Mouse (Mus musculus) intestine, postnatal 0 days (tissue): ENCODE data around the gene Pmm2. TPM values are rescaled to one million over a fixed set of nuclear protein-coding genes. Genes with fewer than 3 reads are reported as not detected.

Source experiments
- ATAC-seq: fragments of 200-750 bp; cut with Nextera tagmentation; 2 replicates; pipeline ENCODE4 v1.8.0; 2017; ENCODE audit warnings: mild to moderate bottlenecking, moderate TSS enrichment, moderate library complexity
- H3K27ac ChIP-seq: fragments of 300-500 bp; sonication (generic); 2 replicates; pipeline ENCODE4 v1.5.1; 2014; ENCODE audit warnings: mild to moderate bottlenecking, low read depth, low read length, moderate library complexity
- H3K27me3 ChIP-seq: fragments of 300-500 bp; sonication (generic); replicated peaks from 2 replicates; pipeline ENCODE4 v1.6.1; 2014; ENCODE audit warnings: low read length, mixed read lengths; ENCODE audit not compliant: control insufficient read depth, insufficient read depth
- H3K36me3 ChIP-seq: fragments of 300-500 bp; sonication (generic); 2 replicates; pipeline ENCODE4 v1.6.1; 2014; ENCODE audit warnings: mild to moderate bottlenecking, moderate library complexity; ENCODE audit not compliant: control insufficient read depth, insufficient read depth
- H3K4me1 ChIP-seq: fragments of 300-500 bp; sonication (generic); replicated peaks from 2 replicates; pipeline ENCODE4 v1.6.1; 2014; ENCODE audit warnings: antibody characterized with exemption, low read length, mixed read lengths; ENCODE audit not compliant: control insufficient read depth, insufficient read depth
- H3K4me2 ChIP-seq: fragments of 300-500 bp; sonication (generic); replicated peaks from 2 replicates; pipeline ENCODE4 v1.6.1; 2014; ENCODE audit warnings: low read depth, mild to moderate bottlenecking, moderate library complexity
- H3K4me3 ChIP-seq: fragments of 300-500 bp; sonication (generic); 2 replicates; pipeline ENCODE4 v1.5.1; 2014; ENCODE audit warnings: low read depth, low read length
- H3K9ac ChIP-seq: fragments of 300-500 bp; sonication (generic); 2 replicates; pipeline ENCODE4 v1.6.1; 2014; ENCODE audit warnings: mild to moderate bottlenecking, low read depth, low read length
- H3K9me3 ChIP-seq: fragments of 300-500 bp; sonication (generic); 2 replicates; pipeline ENCODE4 v1.6.1; 2016; ENCODE audit warnings: mixed run types; ENCODE audit not compliant: control insufficient read depth
- CTCF ChIP-seq: sonication (generic); IDR thresholded peaks from 2 replicates; pipeline ENCODE4 v1.5.1; 2016; ENCODE audit warnings: low read depth, mild to moderate bottlenecking, control low read depth, antibody characterized with exemption, moderate library complexity
- WGBS: fragments of 180-500 bp; shearing (Covaris S2); extraction: QIAGEN DNeasy Blood & Tissue Kit; methylation state at CpG from one replicate; pipeline ENCODE4 v1.1.7; 2014; 5-methylcytosine and 5-hydroxymethylcytosine counted together
- polyA plus RNA-seq: library from polyadenylated mRNA; unstranded; fragments of >200 nt; fragmentation: Nextera tagmentation; extraction: Ambion mirVana; gene quantifications from 2 replicates; pipeline ENCODE4 v1.2.1, GENCODE M21; 2015

Pmm2 gene
- polyA plus RNA-seq, 1 experiment from 2014 or later, result 116 TPM

- TF ChIP-seq CTCF, result no peak
These were observed 26.4 kb downstream of the Pmm2 start for GRCm38 (mm10) chr16:8663606-8664539.

GRCm38 (mm10) chr16:8665367-8665766, 27.9 kb downstream of the Pmm2 start:
- H3K27ac ChIP-seq, result no peak overlapping the region
- WGBS, result 78% methylated on average over 5 of the region's 5 CpGs
- no peak for ATAC-seq

More at GRCm38 (mm10) chr16:8663606-8664539, 26.4 kb downstream of the Pmm2 start:
- Histone ChIP-seq H3K4me1 (peaks cover 7% of the 10 kb centered on the region; the same call in 1 of the 2 replicates), H3K36me3 (peaks cover 38% of the 10 kb centered on the region), H3K4me2 (no peak overlapping the region), H3K9ac (no peak overlapping the region), H3K4me3 (no peak overlapping the region), H3K27me3 (no peaks in the 10 kb centered on the region), H3K9me3 (no peaks in the 10 kb centered on the region), H3K27ac (no peak overlapping the region)
- ATAC-seq, result no peak
- 84% methylated on average over 24 of the region's 24 CpGs for WGBS

GRCm38 (mm10) chr16:8666452-8666851, 29.0 kb downstream of the Pmm2 start:
- Histone ChIP-seq H3K27ac (peak overlapping the region; percentile 30; the same call in 1 of the 2 replicates), H3K27me3 (no peaks in the 10 kb centered on the region), H3K4me2 (no peak overlapping the region), H3K9me3 (no peaks in the 10 kb centered on the region), H3K4me1 (peaks cover 13% of the 10 kb centered on the region), H3K36me3 (peaks cover 28% of the 10 kb centered on the region), H3K4me3 (no peak overlapping the region), H3K9ac (no peak overlapping the region)
- no peak for TF ChIP-seq CTCF
- no peak for ATAC-seq
- 35% methylated on average over 2 of the region's 2 CpGs for WGBS

More at GRCm38 (mm10) chr16:8665367-8665766, 27.9 kb downstream of the Pmm2 start:
- H3K9ac ChIP-seq, result no peak overlapping the region
- H3K27me3 ChIP-seq, result no peaks in the 10 kb centered on the region
- no peak overlapping the region for H3K4me3 ChIP-seq
- no peak for TF ChIP-seq CTCF
- no peak overlapping the region for H3K4me2 ChIP-seq
- peaks cover 11% of the 10 kb centered on the region; the same call in 1 of the 2 replicates for H3K4me1 ChIP-seq
- peaks cover 31% of the 10 kb centered on the region for H3K36me3 ChIP-seq
- H3K9me3 ChIP-seq, result no peaks in the 10 kb centered on the region

- no peaks in the 10 kb centered on the region for H3K9me3 ChIP-seq
- peaks cover 13% of the 10 kb centered on the region for H3K4me1 ChIP-seq
- no peaks in the 10 kb centered on the region for H3K27me3 ChIP-seq
- no peak overlapping the region for H3K4me3 ChIP-seq
- no peak overlapping the region for H3K9ac ChIP-seq
- ATAC-seq, result no peak
- H3K4me2 ChIP-seq, result 0 out of 2 replicates have a peak overlapping the region, but pooled peaks have one; percentile 17
- H3K36me3 ChIP-seq, result peaks cover 21% of the 10 kb centered on the region
- H3K27ac ChIP-seq, result peak overlapping the region; percentile 12; the same call in 1 of the 2 replicates
- 66% methylated on average over 7 of the region's 7 CpGs for whole genome bisulfite sequencing
- no peak for TF ChIP-seq CTCF
These were observed 29.8 kb downstream of the Pmm2 start for GRCm38 (mm10) chr16:8667261-8667660.

- Histone ChIP-seq H3K27me3 (no peaks in the 10 kb centered on the region), H3K4me1 (peaks cover 13% of the 10 kb centered on the region), H3K9ac (no peak overlapping the region), H3K4me3 (no peak overlapping the region), H3K27ac (0 out of 2 replicates have a peak overlapping the region, but pooled peaks have one; percentile 7), H3K9me3 (no peaks in the 10 kb centered on the region), H3K36me3 (peaks cover 15% of the 10 kb centered on the region; the same call in 1 of the 2 replicates), H3K4me2 (0 out of 2 replicates have a peak overlapping the region, but pooled peaks have one; percentile 17)
- no peak for ATAC-seq
- no peak for TF ChIP-seq CTCF
- WGBS, result 48% methylated on average over 4 of the region's 4 CpGs
These were observed 30.3 kb downstream of the Pmm2 start for GRCm38 (mm10) chr16:8667814-8668213.

- TF ChIP-seq CTCF, result no peak
- Histone ChIP-seq H3K4me1 (peaks cover 13% of the 10 kb centered on the region), H3K36me3 (peaks cover 10% of the 10 kb centered on the region; the same call in 1 of the 2 replicates), H3K27ac (no peak overlapping the region), H3K27me3 (no peaks in the 10 kb centered on the region), H3K9ac (no peak overlapping the region), H3K4me2 (no peak overlapping the region), H3K4me3 (no peak overlapping the region), H3K9me3 (no peaks in the 10 kb centered on the region)
- 69% methylated on average over 2 of the region's 2 CpGs for WGBS
- no peak for ATAC-seq
These were observed 30.9 kb downstream of the Pmm2 start for GRCm38 (mm10) chr16:8668386-8668785.
